ENCODE assay signal across 12 mouse cellular contexts in the genomic region with DNA sequence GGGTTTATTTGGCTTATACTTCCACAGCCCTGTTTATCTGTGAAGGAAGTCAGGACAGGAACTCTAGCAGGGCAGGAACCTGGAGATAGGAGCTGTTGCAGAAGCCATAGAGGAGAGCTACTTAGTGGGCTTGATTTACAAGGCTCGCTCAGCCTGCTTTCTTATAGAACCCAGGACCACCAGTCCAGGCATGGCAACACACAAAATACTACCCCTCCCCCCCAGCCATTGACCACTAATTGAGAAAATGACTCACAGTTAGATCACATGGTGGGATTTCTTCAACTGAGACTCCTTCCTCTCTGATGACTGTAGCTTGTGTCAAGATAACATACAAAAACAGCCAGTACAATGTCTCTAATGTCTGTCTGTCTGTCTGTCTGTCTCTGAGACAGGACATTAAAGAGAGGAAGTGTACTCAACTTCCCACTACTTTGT. TPM values are rescaled to one million over a fixed set of nuclear protein-coding genes. Genes with fewer than 3 reads are reported as not detected.
DNase-seq lines count a peak whose midpoint lies in the region; ATAC-seq lines count a peak whose summit lies in the region.
"Had no signal": no experiment of that assay in that cellular context is flagged by ENCODE, and none has a peak within 500 bp of the region (broad histone marks: within the 10 kb centered on the region; RNA-seq: fewer than 3 reads in every experiment).

No protein-coding gene starts in this region.

- no peaks in the 10 kb centered on the region for H3K9me3 ChIP-seq in heart, embryonic 16.5 days (replicated peaks; ENCODE audit: control insufficient read depth, low read length)

- H3K4me2 ChIP-seq in heart, embryonic 16.5 days (ENCODE audit: low read depth, low read length): no peak overlapping the region

- peak; percentile 26; the same call in 1 of the 2 replicates for ATAC-seq in heart, embryonic 16.5 days (replicated peaks; ENCODE audit: extremely low read depth, insufficient read depth, low FRiP score)
- peak; percentile 55 for ATAC-seq in megakaryocyte-erythroid progenitor cell, adult 5-6 weeks (replicated peaks; ENCODE audit: low FRiP score, low TSS enrichment, poor library complexity, severe bottlenecking)
- ATAC-seq: forebrain, embryonic 14.5 days had no signal

- H3K4me3 ChIP-seq in heart, embryonic 16.5 days (ENCODE audit: low read length): no peak overlapping the region

- intact Hi-C loops in heart, postnatal 36 days (cut with DNase I): no loop called here

- H3K4me1 ChIP-seq in heart, embryonic 16.5 days (ENCODE audit: control insufficient read depth, insufficient read depth, low read length): peaks cover 10% of the 10 kb centered on the region; the same call in 1 of the 2 replicates

- peak overlapping the region; percentile 58 for H3K27ac ChIP-seq in heart, embryonic 16.5 days (ENCODE audit: low read length)

- DNase-seq in heart, postnatal 36 days: no peak
- DNase-seq in MEL-GATA-1-ER (ENCODE audit: extremely low read depth, low read depth): peak; percentile 91
- DNase-seq in liver: peak; percentile 44
- no peak for DNase-seq in layer of hippocampus, postnatal 10 days (ENCODE audit: low spot score in 2 of 2)
- DNase-seq in urinary bladder, postnatal 10 days (ENCODE audit: low spot score): no peak
- no peak for DNase-seq in cerebellum, adult 9-11 months
- DNase-seq: adrenal gland, adult 2 months; gastrocnemius, postnatal 14 days; kidney, postnatal 4 days had no signal

- peaks cover 3% of the 10 kb centered on the region; the same call in 1 of the 2 replicates for H3K36me3 ChIP-seq in heart, embryonic 16.5 days (ENCODE audit: control insufficient read depth, insufficient read depth)

- WGBS in heart, embryonic 16.5 days: 40% methylated on average over 1 of the region's 1 CpGs

- H3K27me3 ChIP-seq in heart, embryonic 16.5 days (ENCODE audit: control insufficient read depth, insufficient read depth, low read length): no peaks in the 10 kb centered on the region

- no peak overlapping the region for H3K9ac ChIP-seq in heart, embryonic 16.5 days (ENCODE audit: low read length)

RNA-seq across cellular contexts. Expression of a gene that starts 6.0 kb away (rescaled TPM):
- 13.8 and 21.9 TPM in 2 replicates for polyA plus RNA-seq in heart, embryonic 16.5 days (2015; fragmentation: Nextera tagmentation; extraction: Ambion mirVana)
- 1 to 10 TPM; 2.7 to 5.0 TPM for total RNA-seq in heart, postnatal 36 days (2021)
- total RNA-seq in megakaryocyte-erythroid progenitor cell, adult 5-6 weeks (2014; fragmentation: Nextera tagmentation): 59.9 and 65.4 TPM in 2 replicates
- total RNA-seq in megakaryocyte-erythroid progenitor cell, adult 5-6 weeks (2017): 29.3 and 37.6 TPM in 2 replicates
- total RNA-seq in layer of hippocampus, postnatal 10 days (2021): 1 to 10 TPM; 1.7 to 2.5 TPM

RNA-seq across cellular contexts. Expression of a gene that starts 57.3 kb away (rescaled TPM):
- 155 and 157 TPM in 2 replicates for polyA plus RNA-seq in heart, embryonic 16.5 days (2015; fragmentation: Nextera tagmentation; extraction: Ambion mirVana)
- 100 to 1,000 TPM; 189 to 212 TPM for total RNA-seq in heart, postnatal 36 days (2021)
- 11.3 and 13.3 TPM in 2 replicates for total RNA-seq in megakaryocyte-erythroid progenitor cell, adult 5-6 weeks (2014; fragmentation: Nextera tagmentation)
- 6.2 and 7.8 TPM in 2 replicates for total RNA-seq in megakaryocyte-erythroid progenitor cell, adult 5-6 weeks (2017)
- total RNA-seq in layer of hippocampus, postnatal 10 days (2021): 10 to 100 TPM; 28.6 to 31.0 TPM

Comparison
In these comparisons a context has a peak if more than half of its experiments do, and no peak if none do; other contexts are left out.
1. DNase-seq: peak in MEL-GATA-1-ER (single experiment) and liver (single experiment); none in heart, postnatal 36 days (0 of 2), layer of hippocampus, postnatal 10 days (0 of 2), urinary bladder, postnatal 10 days (single experiment) and cerebellum, adult 9-11 months (single experiment).
2. RNA of a gene that starts 6.0 kb away (total RNA-seq): 29.3 to 65.4 TPM in megakaryocyte-erythroid progenitor cell, adult 5-6 weeks; 2.7 to 5.0 TPM in heart, postnatal 36 days and 1.7 to 2.5 TPM in layer of hippocampus, postnatal 10 days; every median in the first group is over 4 times any median in the second.
3. RNA of a gene that starts 57.3 kb away (total RNA-seq): 189 to 212 TPM in heart, postnatal 36 days; 28.6 to 31.0 TPM in layer of hippocampus, postnatal 10 days and 6.2 to 13.3 TPM in megakaryocyte-erythroid progenitor cell, adult 5-6 weeks; every median in the first group is over 4 times any median in the second.